Mouse (Mus musculus): ENCODE data around the gene Copb1. TPM values are rescaled to one million over a fixed set of nuclear protein-coding genes. Genes with fewer than 3 reads are reported as not detected.
A peak's percentile ranks its signal among the peaks of the same experiment; 100 is the strongest.

The Copb1 gene
- polyA plus RNA-seq, 1 experiment from 2014 or later, result 107 TPM

- H3K4me3 ChIP-seq, result no peak overlapping the region
- H3K27me3 ChIP-seq (replicated peaks), result no peaks in the 10 kb centered on the region
- H3K9ac ChIP-seq, result no peak overlapping the region
- no peaks in the 10 kb centered on the region for H3K9me3 ChIP-seq
- no peak for ATAC-seq (ENCODE audit: low FRiP score, low read depth)
- H3K4me2 ChIP-seq (replicated peaks), result no peak overlapping the region
- peaks cover 4% of the 10 kb centered on the region for H3K4me1 ChIP-seq
- WGBS, result 79% methylated on average over 3 of the region's 3 CpGs
- H3K27ac ChIP-seq, result no peak overlapping the region
- H3K36me3 ChIP-seq, result no peaks in the 10 kb centered on the region
Observed at GRCm38 (mm10) chr7:114182708-114183107, 71.8 kb downstream of the Copb1 start.

- Histone ChIP-seq H3K4me1 (peaks cover 4% of the 10 kb centered on the region), H3K36me3 (no peaks in the 10 kb centered on the region), H3K4me3 (no peak overlapping the region), H3K9ac (no peak overlapping the region), H3K27ac (no peak overlapping the region), H3K27me3 (replicated peaks) (no peaks in the 10 kb centered on the region), H3K4me2 (replicated peaks) (no peak overlapping the region), H3K9me3 (no peaks in the 10 kb centered on the region)
- 20% methylated on average over 5 of the region's 5 CpGs for WGBS
- ATAC-seq (ENCODE audit: low FRiP score, low read depth), result peak; percentile 61; the same call in 1 of the 2 replicates
Observed at GRCm38 (mm10) chr7:114181391-114181790, 73.1 kb downstream of the Copb1 start.

- Histone ChIP-seq H3K27ac (no peak overlapping the region), H3K4me1 (peaks cover 4% of the 10 kb centered on the region), H3K27me3 (replicated peaks) (no peaks in the 10 kb centered on the region), H3K9ac (no peak overlapping the region), H3K36me3 (no peaks in the 10 kb centered on the region), H3K9me3 (no peaks in the 10 kb centered on the region), H3K4me3 (no peak overlapping the region), H3K4me2 (replicated peaks) (no peak overlapping the region)
- ATAC-seq (ENCODE audit: low FRiP score, low read depth), result no peak
- 84% methylated on average over 2 of the region's 2 CpGs for WGBS
Observed at GRCm38 (mm10) chr7:114176588-114176987, 77.9 kb downstream of the Copb1 start.

- no peak overlapping the region for H3K27ac ChIP-seq
Observed at GRCm38 (mm10) chr7:114171354-114172097, 83.0 kb downstream of the Copb1 start.

GRCm38 (mm10) chr7:114169996-114170395 is 84.5 kb downstream of the Copb1 start:
- 96% methylated on average over 4 of the region's 4 CpGs for WGBS

More at GRCm38 (mm10) chr7:114171354-114172097, 83.0 kb downstream of the Copb1 start:
- 66% methylated on average over 8 of the region's 8 CpGs for WGBS
- Histone ChIP-seq H3K9me3 (no peaks in the 10 kb centered on the region), H3K4me1 (no peaks in the 10 kb centered on the region), H3K4me3 (no peak overlapping the region), H3K27me3 (replicated peaks) (no peaks in the 10 kb centered on the region), H3K4me2 (replicated peaks) (no peak overlapping the region), H3K9ac (no peak overlapping the region), H3K36me3 (no peaks in the 10 kb centered on the region)
- no peak for ATAC-seq (ENCODE audit: low FRiP score, low read depth)

GRCm38 (mm10) chr7:114169381-114169780 is 85.1 kb downstream of the Copb1 start:
- H3K9me3 ChIP-seq, result no peaks in the 10 kb centered on the region
- no peak overlapping the region for H3K4me2 ChIP-seq (replicated peaks)
- H3K9ac ChIP-seq, result no peak overlapping the region
- no peaks in the 10 kb centered on the region for H3K4me1 ChIP-seq
- no peak overlapping the region for H3K27ac ChIP-seq
- H3K36me3 ChIP-seq, result no peaks in the 10 kb centered on the region
- no peak for ATAC-seq (ENCODE audit: low FRiP score, low read depth)
- 77% methylated on average over 2 of the region's 2 CpGs for WGBS
- H3K27me3 ChIP-seq (replicated peaks), result no peaks in the 10 kb centered on the region
- H3K4me3 ChIP-seq, result no peak overlapping the region

More at GRCm38 (mm10) chr7:114169996-114170395, 84.5 kb downstream of the Copb1 start:
- no peak overlapping the region for H3K27ac ChIP-seq
- H3K9ac ChIP-seq, result no peak overlapping the region
- no peak for ATAC-seq (ENCODE audit: low FRiP score, low read depth)
- H3K27me3 ChIP-seq (replicated peaks), result no peaks in the 10 kb centered on the region
- no peaks in the 10 kb centered on the region for H3K9me3 ChIP-seq
- H3K4me2 ChIP-seq (replicated peaks), result no peak overlapping the region
- H3K4me3 ChIP-seq, result no peak overlapping the region
- no peaks in the 10 kb centered on the region for H3K4me1 ChIP-seq
- H3K36me3 ChIP-seq, result no peaks in the 10 kb centered on the region

Other genes with a start within 250 kb of the Copb1 start
- 20.6 and 20.7 TPM in 2 replicates for gene Rras2, start 136.9 kb downstream of the Copb1 start, polyA plus RNA-seq (2016; fragmentation: Nextera tagmentation; extraction: Ambion mirVana)
- 368 and 370 TPM in 2 replicates for gene Psma1, start 21.4 kb upstream of the Copb1 start, polyA plus RNA-seq (2016; fragmentation: Nextera tagmentation; extraction: Ambion mirVana)
- 8.7 and 9.1 TPM in 2 replicates for gene Pde3b, start 160.6 kb upstream of the Copb1 start, polyA plus RNA-seq (2016; fragmentation: Nextera tagmentation; extraction: Ambion mirVana)